Mouse (Mus musculus): ENCODE measurements around the gene Prcd. TPM values are rescaled to one million over a fixed set of nuclear protein-coding genes. Genes with fewer than 3 reads are reported as not detected.

The Prcd gene
- total and polyA plus RNA-seq, 3 experiments, result not detected

DNA sequence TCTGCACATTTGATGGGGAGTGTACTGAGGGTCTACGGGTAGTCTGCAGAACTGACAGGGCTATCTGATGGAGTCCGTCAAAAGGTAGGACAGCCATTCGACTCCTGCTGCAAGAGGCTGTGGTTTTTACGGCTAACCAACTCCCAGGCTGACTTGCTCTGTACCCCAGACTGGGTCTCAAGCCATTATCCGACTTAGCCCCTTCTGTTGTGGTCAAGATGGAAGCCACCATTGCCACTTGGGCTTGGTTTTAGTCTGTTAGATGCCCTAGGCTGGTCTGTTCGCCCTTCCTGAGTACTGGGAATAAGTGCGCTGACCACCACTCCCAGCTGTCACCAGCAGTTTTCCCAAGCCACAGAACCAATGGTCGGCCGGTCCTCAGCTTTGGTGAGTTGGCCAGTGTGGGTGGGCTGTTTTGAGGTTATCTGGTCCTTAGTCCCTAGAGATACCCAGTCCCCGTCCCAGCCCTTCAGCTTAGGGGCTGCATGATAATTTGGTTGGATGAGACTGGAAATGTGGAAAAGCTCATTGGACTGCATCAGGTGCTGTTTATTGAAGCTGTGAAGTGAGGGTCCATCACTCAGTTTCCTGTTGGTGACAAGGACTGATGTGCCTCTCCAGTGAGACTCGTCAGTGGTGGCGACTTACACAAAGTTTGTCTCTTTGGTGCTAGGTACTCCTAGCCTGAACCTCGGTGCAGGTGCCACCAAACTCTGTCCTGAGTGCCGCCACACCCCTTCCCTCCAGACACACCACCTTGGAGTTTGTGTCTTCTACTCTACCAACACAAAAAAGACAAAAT is 23.0 kb downstream of the Prcd start:
- H3K27me3 ChIP-seq (replicated peaks), result no peaks in the 10 kb centered on the region
- no peaks in the 10 kb centered on the region for H3K9me3 ChIP-seq (replicated peaks; ENCODE audit: low read length)
- no peak overlapping the region for H3K9ac ChIP-seq (ENCODE audit: insufficient read depth, low read depth)
- no peak for DNase-seq (ENCODE audit: extremely low read depth)
- in situ Hi-C loops (cut with MboI; ENCODE audit: low pct_ligation_motif_present, low pct_unique_long_range_greater_than_20kb, low sequenced_read_pairs), result no loop called here
- TF ChIP-seq ZKSCAN1 (IDR thresholded peaks at IDR 0.05; ENCODE audit: borderline replicate concordance, low read depth, low read length) (no peak), MYC (IDR thresholded peaks at IDR 0.05; ENCODE audit: low read depth, low read length) (no peak), HCFC1 (IDR thresholded peaks at IDR 0.05; ENCODE audit: low read depth, low read length) (no peak), NRF1 (IDR thresholded peaks at IDR 0.05; ENCODE audit: low read depth, low read length) (no peak), ZC3H11A (IDR thresholded peaks at IDR 0.05; ENCODE audit: low read depth, low read length) (no peak), UBTF (IDR thresholded peaks at IDR 0.05; ENCODE audit: low read depth, low read length) (no peak), ETS1 (conservative IDR thresholded peaks at IDR 0.05; ENCODE audit: low read depth, low read length) (no peak), ZMIZ1 (IDR thresholded peaks at IDR 0.05; ENCODE audit: low read depth, low read length) (peak; percentile 51; the same call in 1 of the 2 replicates), JUN (IDR thresholded peaks at IDR 0.05; ENCODE audit: insufficient read depth, low read depth, low read length) (no peak), GABPA (IDR thresholded peaks at IDR 0.05; ENCODE audit: insufficient replicate concordance, low read depth, low read length) (no peak), USF1 (IDR thresholded peaks at IDR 0.05; ENCODE audit: low read depth, low read length) (no peak), RCOR1 (conservative IDR thresholded peaks at IDR 0.05; ENCODE audit: low read depth, low read length) (no peak), EP300 (IDR thresholded peaks at IDR 0.05; ENCODE audit: low read length) (no peak), TCF12 (IDR thresholded peaks at IDR 0.05; ENCODE audit: low read depth, low read length) (no peak), MEF2A (IDR thresholded peaks at IDR 0.05; ENCODE audit: borderline replicate concordance, low read depth, low read length) (no peak), POLR2A (IDR thresholded peaks at IDR 0.05; ENCODE audit: low read depth, low read length) (peak; percentile 48)
- no peak overlapping the region for H3K4me3 ChIP-seq (replicated peaks in 1 of 3; ENCODE audit: low read depth in 2 of 3, low read length in 2 of 3, poor library complexity in 1 of 3)
- peaks cover 42% of the 10 kb centered on the region for H3K79me2 ChIP-seq (replicated peaks; ENCODE audit: control insufficient read depth, extremely low read depth, insufficient read depth, poor library complexity, severe bottlenecking)
- H3K4me1 ChIP-seq (ENCODE audit: control insufficient read depth in 1 of 2, insufficient read depth in 2 of 2), result peaks cover 16 to 47% of the 10 kb centered on the region in 2 experiments
- no peak overlapping the region for H3K27ac ChIP-seq (ENCODE audit: insufficient read depth, low read depth)
- H3K4me2 ChIP-seq (ENCODE audit: insufficient read depth, low read depth, poor library complexity, severe bottlenecking), result no peak overlapping the region
- H3K36me3 ChIP-seq (replicated peaks in 1 of 2; ENCODE audit: control insufficient read depth in 1 of 2, insufficient read depth in 1 of 2, low read length in 1 of 2), result peaks cover 69 to 89% of the 10 kb centered on the region in 2 experiments
- dilution Hi-C loops (cut with MboI; ENCODE audit: extremely low pct_ligation_motif_present, extremely low pct_unique_long_range_greater_than_20kb, low sequenced_read_pairs), result no loop called here

DNA sequence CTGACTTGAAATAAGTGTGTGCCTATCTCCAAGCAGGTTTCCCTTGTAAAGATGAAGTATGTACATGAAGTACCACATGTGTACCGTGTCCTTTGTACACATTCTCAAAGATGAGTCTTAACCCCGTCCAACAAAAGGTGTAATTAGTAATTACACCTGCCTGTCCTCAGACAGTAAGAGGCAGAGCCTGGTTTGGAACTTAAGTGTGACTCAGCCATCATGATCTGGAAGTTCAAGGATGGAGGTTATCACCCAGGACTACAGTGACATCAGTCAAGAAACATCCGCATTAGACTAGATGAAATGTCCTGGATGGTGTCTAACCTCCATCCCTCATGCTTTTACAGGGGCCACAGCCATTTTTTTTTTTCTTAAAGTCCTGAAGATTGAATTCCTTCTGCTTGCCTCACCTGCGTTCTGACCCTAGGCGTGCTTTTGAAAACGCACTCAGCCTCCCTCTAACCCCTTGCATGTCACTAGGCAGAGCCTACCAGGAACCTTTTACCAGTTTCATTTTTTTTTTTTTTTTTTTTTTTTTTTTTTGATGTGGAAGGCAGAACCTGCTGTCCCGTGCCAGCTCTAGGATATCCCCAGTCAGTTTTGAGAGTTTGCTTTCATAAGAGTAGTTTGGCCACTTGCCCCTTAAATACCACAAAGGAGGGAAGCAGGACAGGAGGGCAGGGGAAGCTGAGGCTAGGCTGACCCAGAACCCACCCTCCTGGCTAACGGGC is 24.5 kb downstream of the Prcd start:
- Histone ChIP-seq H3K36me3 (replicated peaks in 1 of 2; ENCODE audit: control insufficient read depth in 1 of 2, insufficient read depth in 1 of 2, low read length in 1 of 2) (peaks cover 76 to 100% of the 10 kb centered on the region in 2 experiments), H3K4me3 (replicated peaks in 1 of 3; ENCODE audit: low read depth in 2 of 3, low read length in 2 of 3, poor library complexity in 1 of 3) (no peak overlapping the region), H3K27ac (ENCODE audit: insufficient read depth, low read depth) (no peak overlapping the region), H3K27me3 (replicated peaks) (no peaks in the 10 kb centered on the region), H3K79me2 (replicated peaks; ENCODE audit: control insufficient read depth, extremely low read depth, insufficient read depth, poor library complexity, severe bottlenecking) (peaks cover 28% of the 10 kb centered on the region), H3K9ac (ENCODE audit: insufficient read depth, low read depth) (no peak overlapping the region), H3K9me3 (replicated peaks; ENCODE audit: low read length) (no peaks in the 10 kb centered on the region), H3K4me1 (ENCODE audit: control insufficient read depth in 1 of 2, insufficient read depth in 2 of 2) (peaks cover 15 to 45% of the 10 kb centered on the region in 2 experiments), H3K4me2 (ENCODE audit: insufficient read depth, low read depth, poor library complexity, severe bottlenecking) (no peak overlapping the region)
- in situ Hi-C loops (cut with MboI; ENCODE audit: low pct_ligation_motif_present, low pct_unique_long_range_greater_than_20kb, low sequenced_read_pairs), result no loop called here
- TF ChIP-seq ZNF384 (IDR thresholded peaks at IDR 0.05; ENCODE audit: low read depth, low read length) (peak; percentile 68), ZC3H11A (IDR thresholded peaks at IDR 0.05; ENCODE audit: low read depth, low read length) (no peak), ZMIZ1 (IDR thresholded peaks at IDR 0.05; ENCODE audit: low read depth, low read length) (no peak), USF2 (conservative IDR thresholded peaks at IDR 0.05; ENCODE audit: low read depth, low read length) (no peak), POLR2A (IDR thresholded peaks at IDR 0.05; ENCODE audit: low read depth, low read length) (peak; percentile 34; the same call in 1 of the 2 replicates), NRF1 (IDR thresholded peaks at IDR 0.05; ENCODE audit: low read depth, low read length) (no peak), GABPA (IDR thresholded peaks at IDR 0.05; ENCODE audit: insufficient replicate concordance, low read depth, low read length) (no peak), PAX5 (IDR thresholded peaks at IDR 0.05; ENCODE audit: low read length) (no peak), NELFE (IDR thresholded peaks at IDR 0.05; ENCODE audit: low read depth, low read length) (no peak), E2F4 (IDR thresholded peaks at IDR 0.05; ENCODE audit: insufficient replicate concordance, low read depth, low read length) (no peak), ELF1 (IDR thresholded peaks at IDR 0.05; ENCODE audit: low read depth, low read length) (no peak), SIN3A (IDR thresholded peaks at IDR 0.05; ENCODE audit: low read length) (no peak), MAX (IDR thresholded peaks at IDR 0.05; ENCODE audit: low read length) (no peak), MEF2A (IDR thresholded peaks at IDR 0.05; ENCODE audit: borderline replicate concordance, low read depth, low read length) (no peak), POLR2AphosphoS2 (IDR thresholded peaks at IDR 0.05; ENCODE audit: low read depth, low read length) (no peak; the same call in 1 of the 2 replicates), HCFC1 (IDR thresholded peaks at IDR 0.05; ENCODE audit: low read depth, low read length) (no peak)
- no peak for DNase-seq (ENCODE audit: extremely low read depth)
- dilution Hi-C loops (cut with MboI; ENCODE audit: extremely low pct_ligation_motif_present, extremely low pct_unique_long_range_greater_than_20kb, low sequenced_read_pairs), result no loop called here
